Comparison of ENCODE assay signal across 10 mouse cellular contexts in the genomic region with DNA sequence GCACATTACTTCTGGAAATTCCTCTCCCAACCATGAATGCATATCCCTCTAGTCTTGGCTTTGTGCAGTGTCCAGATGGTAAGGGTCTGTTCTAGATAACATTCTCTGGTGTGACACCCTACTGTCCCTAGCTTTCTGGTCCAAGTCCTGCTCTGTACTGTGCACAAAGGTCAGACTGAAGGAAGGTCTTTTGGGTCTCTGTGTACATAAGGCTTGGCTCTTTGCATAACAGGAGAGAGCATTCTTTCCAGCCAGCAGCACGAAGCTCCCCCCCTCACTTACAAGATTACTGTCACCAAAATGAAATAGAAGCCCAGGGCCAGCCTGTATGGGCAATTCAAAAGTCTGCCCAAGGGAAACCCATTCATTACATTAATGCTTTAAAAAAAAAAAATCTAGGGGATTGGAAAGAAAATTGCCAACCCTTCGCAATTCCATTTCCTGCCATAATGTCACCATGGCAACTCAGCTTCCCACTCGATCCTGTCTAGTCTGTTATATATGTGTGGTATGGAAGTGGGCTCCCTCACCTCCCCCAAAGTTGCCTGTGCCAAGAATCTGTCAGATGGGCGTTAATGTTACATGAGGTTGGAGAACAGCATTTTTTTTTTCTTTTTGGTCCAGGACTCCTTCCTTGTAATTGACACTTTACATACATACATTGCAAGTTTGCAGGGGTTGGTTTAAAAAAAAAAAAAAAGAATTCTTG.
DNase-seq lines count a peak whose midpoint lies in the region; ATAC-seq lines count a peak whose summit lies in the region.
"Had no signal": no experiment of that assay in that cellular context is flagged by ENCODE, and none has a peak within 500 bp of the region (broad histone marks: within the 10 kb centered on the region; RNA-seq: fewer than 3 reads in every experiment).

No protein-coding gene starts in this region.

- no peak overlapping the region for H3K4me3 ChIP-seq in heart, embryonic 12.5 days
- no peak overlapping the region for H3K4me3 ChIP-seq in forebrain, embryonic 16.5 days (replicated peaks; ENCODE audit: low read length)
- H3K4me3 ChIP-seq in midbrain, embryonic 15.5 days = no peak overlapping the region

- peaks cover 32% of the 10 kb centered on the region for H3K36me3 ChIP-seq in heart, embryonic 12.5 days
- H3K36me3 ChIP-seq in forebrain, embryonic 16.5 days (ENCODE audit: control insufficient read depth, insufficient read depth) = no peaks in the 10 kb centered on the region
- no peaks in the 10 kb centered on the region; the same call in 1 of the 2 replicates for H3K36me3 ChIP-seq in midbrain, embryonic 15.5 days (replicated peaks)

- ATAC-seq in heart, embryonic 12.5 days (ENCODE audit: insufficient number of reproducible peaks, low FRiP score) = no peak
- peak; percentile 96 for ATAC-seq in forebrain, embryonic 16.5 days
- ATAC-seq in midbrain, embryonic 15.5 days (replicated peaks) = peak; percentile 84

- no peaks in the 10 kb centered on the region for H3K9me3 ChIP-seq in heart, embryonic 12.5 days (replicated peaks)
- no peaks in the 10 kb centered on the region for H3K9me3 ChIP-seq in forebrain, embryonic 16.5 days (ENCODE audit: control insufficient read depth, low read length)
- no peaks in the 10 kb centered on the region for H3K9me3 ChIP-seq in midbrain, embryonic 15.5 days

- H3K27me3 ChIP-seq in heart, embryonic 12.5 days (replicated peaks) = no peaks in the 10 kb centered on the region
- no peaks in the 10 kb centered on the region for H3K27me3 ChIP-seq in forebrain, embryonic 16.5 days (replicated peaks; ENCODE audit: control insufficient read depth, insufficient read depth, low read length)
- H3K27me3 ChIP-seq in midbrain, embryonic 15.5 days (replicated peaks) = no peaks in the 10 kb centered on the region
- H3K27me3 ChIP-seq: CH12.LX had no signal

- peak overlapping the region; percentile 54 for H3K27ac ChIP-seq in heart, embryonic 12.5 days (ENCODE audit: poor library complexity, severe bottlenecking)
- peak overlapping the region; percentile 96 for H3K27ac ChIP-seq in forebrain, embryonic 16.5 days (ENCODE audit: low read length)
- peak overlapping the region; percentile 78 for H3K27ac ChIP-seq in midbrain, embryonic 15.5 days

- 36% methylated on average over 4 of the region's 4 CpGs for WGBS in heart, embryonic 12.5 days
- WGBS in forebrain, embryonic 16.5 days = 2% methylated on average over 4 of the region's 4 CpGs
- 8% methylated on average over 4 of the region's 4 CpGs for WGBS in midbrain, embryonic 15.5 days

- H3K4me1 ChIP-seq in heart, embryonic 12.5 days (replicated peaks) = peaks cover 22% of the 10 kb centered on the region
- peaks cover 16% of the 10 kb centered on the region for H3K4me1 ChIP-seq in forebrain, embryonic 16.5 days (replicated peaks; ENCODE audit: control insufficient read depth, insufficient read depth, low read length)
- H3K4me1 ChIP-seq in midbrain, embryonic 15.5 days = peaks cover 20% of the 10 kb centered on the region

- no peak overlapping the region for H3K9ac ChIP-seq in heart, embryonic 12.5 days
- no peak overlapping the region for H3K9ac ChIP-seq in forebrain, embryonic 16.5 days (replicated peaks; ENCODE audit: low read depth, low read length)
- no peak overlapping the region for H3K9ac ChIP-seq in midbrain, embryonic 15.5 days

- H3K4me2 ChIP-seq in heart, embryonic 12.5 days = no peak overlapping the region
- H3K4me2 ChIP-seq in forebrain, embryonic 16.5 days (ENCODE audit: low read length) = peak overlapping the region; percentile 41
- no peak overlapping the region for H3K4me2 ChIP-seq in midbrain, embryonic 15.5 days

- no peak for DNase-seq in heart, postnatal 4 days
- peak; percentile 43 for DNase-seq in ZHBTc4 (ENCODE audit: low read depth, low spot score)
- no peak for DNase-seq in thymus, postnatal 0 days (ENCODE audit: low spot score)
- no peak for DNase-seq in gastrocnemius, postnatal 10 days
- DNase-seq in heart, adult 9 months (ENCODE audit: low spot score in 2 of 2) = no peak
- DNase-seq: kidney, postnatal 36 days had no signal
